8 mouse cellular contexts compared by ENCODE assay signal in genomic region chr10:31606981-31607867, GRCm38 (mm10). TPM values are rescaled to one million over a fixed set of nuclear protein-coding genes. Genes with fewer than 3 reads are reported as not detected.
DNase-seq lines count a peak whose midpoint lies in the region; ATAC-seq and TF ChIP-seq lines count a peak whose summit lies in the region.

No protein-coding gene starts in this region.

- H3K9ac ChIP-seq in forebrain, embryonic 13.5 days, result peak overlapping the region; percentile 92
- H3K9ac ChIP-seq in intestine, embryonic 15.5 days, result peak overlapping the region; percentile 27

- 0 out of 2 replicates have a peak, but pooled peaks cover 2% of the 10 kb centered on the region for H3K27me3 ChIP-seq in testis, adult 2 months (ENCODE audit: control insufficient read depth, insufficient read depth, low read length)
- no peaks in the 10 kb centered on the region for H3K27me3 ChIP-seq in forebrain, embryonic 13.5 days
- H3K27me3 ChIP-seq in intestine, embryonic 15.5 days (replicated peaks), result no peaks in the 10 kb centered on the region

- no peak for ATAC-seq in forebrain, embryonic 13.5 days
- no peak for ATAC-seq in intestine, embryonic 15.5 days

- peaks cover 6% of the 10 kb centered on the region for H3K4me1 ChIP-seq in testis, adult 2 months (ENCODE audit: control insufficient read depth, insufficient read depth, low read length)
- H3K4me1 ChIP-seq in forebrain, embryonic 13.5 days, result peaks cover 30% of the 10 kb centered on the region
- H3K4me1 ChIP-seq in intestine, embryonic 15.5 days (replicated peaks), result peaks cover 10% of the 10 kb centered on the region; the same call in 1 of the 2 replicates

- H3K27ac ChIP-seq in testis, adult 2 months (ENCODE audit: control insufficient read depth, insufficient read depth, low read depth, low read length), result no peak overlapping the region; the same call in 1 of the 2 replicates
- H3K27ac ChIP-seq in forebrain, embryonic 13.5 days, result peak overlapping the region; percentile 40; the same call in 1 of the 2 replicates
- peak overlapping the region; percentile 68 for H3K27ac ChIP-seq in intestine, embryonic 15.5 days

- H3K9me3 ChIP-seq in forebrain, embryonic 13.5 days (replicated peaks), result no peaks in the 10 kb centered on the region
- H3K9me3 ChIP-seq in intestine, embryonic 15.5 days, result no peaks in the 10 kb centered on the region

- DNase-seq in testis, postnatal 14 days (ENCODE audit: low spot score), result no peak
- peak; percentile 11 for DNase-seq in lung, postnatal 10 days
- peak; percentile 37 for DNase-seq in yolk sac, embryonic 10.5 days (ENCODE audit: low spot score)
- no peak for DNase-seq in gastrocnemius, postnatal 10 days
- no peak for DNase-seq in gastrocnemius, adult 8-10 months (ENCODE audit: low spot score in 2 of 2)

- no peak for TF ChIP-seq POLR2A in testis, adult 2 months (IDR thresholded peaks at IDR 0.05; ENCODE audit: control insufficient read depth, low read depth, low read length)

- no peak for TF ChIP-seq CTCF in testis, adult 2 months (IDR thresholded peaks at IDR 0.05; ENCODE audit: control insufficient read depth, insufficient read depth, insufficient replicate concordance, low read depth, low read length)

- H3K4me2 ChIP-seq in forebrain, embryonic 13.5 days, result peak overlapping the region; percentile 76
- H3K4me2 ChIP-seq in intestine, embryonic 15.5 days (replicated peaks), result peak overlapping the region; percentile 82

- 0 out of 2 replicates have a peak overlapping the region, but pooled peaks have one; percentile 15 for H3K4me3 ChIP-seq in testis, adult 2 months (ENCODE audit: control insufficient read depth, low read depth, low read length)
- peak overlapping the region; percentile 81 for H3K4me3 ChIP-seq in forebrain, embryonic 13.5 days
- H3K4me3 ChIP-seq in intestine, embryonic 15.5 days (replicated peaks), result peak overlapping the region; percentile 88

- no peaks in the 10 kb centered on the region for H3K36me3 ChIP-seq in testis, adult 2 months (ENCODE audit: control insufficient read depth, insufficient read depth, low read length)
- H3K36me3 ChIP-seq in forebrain, embryonic 13.5 days (ENCODE audit: poor library complexity, severe bottlenecking), result no peaks in the 10 kb centered on the region
- H3K36me3 ChIP-seq in intestine, embryonic 15.5 days, result no peaks in the 10 kb centered on the region

- WGBS in forebrain, embryonic 13.5 days, result 20% methylated on average over 11 of the region's 11 CpGs
- WGBS in intestine, embryonic 15.5 days, result 8% methylated on average over 11 of the region's 11 CpGs

RNA-seq across cellular contexts. Expression of gene Rnf217, which starts 1.8 kb away (rescaled TPM):
- 0.55 and 0.64 TPM in 2 replicates for polyA plus RNA-seq in testis, adult 2 months (2012; rRNA removed)
- polyA plus RNA-seq in forebrain, embryonic 13.5 days (2015; fragmentation: Nextera tagmentation; extraction: Ambion mirVana), result 1.5 TPM in 2 replicates
- polyA plus RNA-seq in intestine, embryonic 15.5 days (2015; fragmentation: Nextera tagmentation; extraction: Ambion mirVana), result 1.5 TPM in 2 replicates
- 10 to 100 TPM; 12.8 to 13.3 TPM for total RNA-seq in gastrocnemius, postnatal 10 days (2021)
- total RNA-seq in gastrocnemius, adult 8-10 months (2022), result 1 to 10 TPM; 7.3 to 9.2 (median 8.7) TPM

Comparison
In these comparisons a context has a peak if more than half of its experiments do, and no peak if none do; other contexts are left out.
1. H3K4me3 ChIP-seq: peak in every context shown above with its lines; median percentile 88 in intestine, embryonic 15.5 days; 81 in forebrain, embryonic 13.5 days; 15 in testis, adult 2 months.
2. DNase-seq: peak in lung, postnatal 10 days (single experiment) and yolk sac, embryonic 10.5 days (single experiment); none in testis, postnatal 14 days (single experiment), gastrocnemius, postnatal 10 days (single experiment) and gastrocnemius, adult 8-10 months (0 of 2).